Mouse (Mus musculus): ENCODE data around the gene Ptov1.

The Ptov1 gene

GRCm38 (mm10) chr7:44814423-44814822, 55.2 kb downstream of the Ptov1 start:
- DNase-seq (ENCODE audit: low spot score) = no peak

GRCm38 (mm10) chr7:44813985-44814384, 55.6 kb downstream of the Ptov1 start:
- DNase-seq (ENCODE audit: low spot score) = no peak

Data from lung, postnatal 25 days (tissue).